Mouse (Mus musculus) frontal cortex, postnatal 10 days (tissue): ENCODE measurements around the gene Atox1.
A peak's percentile ranks its signal among the peaks of the same experiment; 100 is the strongest.

ENCODE experiments used
- DNase-seq, 2 experiments: peaks; one replicate each; pipeline ENCODE4 v3.0.0; 2022; ENCODE audit warnings: low spot score in 2 of 2, mixed read lengths in 1 of 2

The Atox1 gene

GRCm38 (mm10) chr11:55461019-55461645 is at the start of gene Atox1:
TSS of gene Atox1 (minus strand) at chr11:55461239.
- DNase-seq = peak; percentile 92 to 93

DNA sequence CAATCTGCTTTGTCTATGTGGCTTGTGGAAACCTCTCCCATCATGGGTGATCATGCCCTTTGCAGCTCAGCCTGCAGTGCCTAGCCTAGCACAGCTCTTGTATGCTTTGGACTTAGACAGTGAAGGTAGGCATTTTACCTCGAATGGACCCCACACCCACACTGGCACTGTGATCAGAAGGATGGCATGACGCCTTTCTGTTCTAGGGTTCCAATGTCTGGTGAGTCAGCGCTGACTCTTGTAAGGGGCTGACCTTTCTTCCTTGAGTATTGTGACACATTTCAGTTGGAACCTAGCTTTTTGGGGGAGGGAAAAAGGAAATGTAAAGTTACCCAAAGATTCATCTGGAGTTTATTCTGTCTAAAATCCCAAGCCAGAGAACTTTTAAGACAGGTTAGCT is 44.4 kb upstream of the Atox1 start:
- no peak for DNase-seq

- DNase-seq = no peak
Observed at GRCm38 (mm10) chr11:55502886-55503285, 41.8 kb upstream of the Atox1 start.

DNA sequence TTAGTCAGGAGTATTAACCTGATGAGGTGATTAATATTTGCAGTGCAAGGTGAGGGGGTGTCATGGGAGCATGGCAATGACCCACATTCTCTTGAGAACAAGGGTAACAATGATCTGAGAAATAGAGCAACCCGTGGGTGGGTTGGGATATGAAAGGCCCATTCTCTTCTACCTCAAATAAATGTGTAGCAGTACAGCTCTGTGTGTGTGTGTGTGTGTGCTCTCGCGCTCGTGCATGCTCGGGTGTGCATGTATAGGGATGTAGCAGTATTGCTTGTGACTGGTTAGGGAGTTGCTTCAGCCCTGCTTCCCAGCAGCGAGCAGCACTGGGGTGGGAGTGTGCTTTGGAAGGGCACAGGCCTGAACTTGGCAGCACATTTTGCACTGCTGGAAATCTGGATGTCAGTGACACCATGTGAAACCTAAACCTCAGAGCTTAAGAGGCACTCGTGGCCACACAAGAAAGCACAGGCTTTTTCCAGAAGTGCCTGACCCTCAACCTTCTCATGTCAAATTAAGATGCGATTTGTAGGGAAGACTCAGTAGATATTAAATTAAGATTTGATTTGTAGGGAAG is 41.0 kb upstream of the Atox1 start:
- DNase-seq = no peak

- peak in 1 of 2 experiments; percentile 24 for DNase-seq
Observed at GRCm38 (mm10) chr11:55497885-55498284, 36.8 kb upstream of the Atox1 start.

DNA sequence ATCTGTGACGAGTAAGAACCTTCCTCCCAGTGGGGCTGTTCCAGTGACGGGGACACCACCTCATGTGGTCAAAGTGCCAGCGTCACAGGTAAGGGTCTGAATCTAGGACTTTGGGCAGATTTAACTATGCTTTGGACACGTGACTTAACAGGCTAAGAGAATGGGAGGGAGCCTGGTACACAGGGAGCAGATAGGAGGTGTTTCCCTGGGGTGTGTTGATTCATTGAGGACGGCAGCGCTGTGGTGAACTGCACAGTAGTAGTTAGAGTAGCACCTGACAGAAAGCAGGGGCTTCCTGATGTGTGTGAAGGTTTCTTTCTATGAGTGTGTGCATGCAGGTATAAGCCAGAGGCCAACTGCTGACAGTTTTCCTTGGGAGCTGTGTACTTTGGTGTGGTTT is 35.1 kb upstream of the Atox1 start:
- DNase-seq = no peak

- DNase-seq = no peak
Observed at GRCm38 (mm10) chr11:55485443-55485842, 24.4 kb upstream of the Atox1 start.

DNA sequence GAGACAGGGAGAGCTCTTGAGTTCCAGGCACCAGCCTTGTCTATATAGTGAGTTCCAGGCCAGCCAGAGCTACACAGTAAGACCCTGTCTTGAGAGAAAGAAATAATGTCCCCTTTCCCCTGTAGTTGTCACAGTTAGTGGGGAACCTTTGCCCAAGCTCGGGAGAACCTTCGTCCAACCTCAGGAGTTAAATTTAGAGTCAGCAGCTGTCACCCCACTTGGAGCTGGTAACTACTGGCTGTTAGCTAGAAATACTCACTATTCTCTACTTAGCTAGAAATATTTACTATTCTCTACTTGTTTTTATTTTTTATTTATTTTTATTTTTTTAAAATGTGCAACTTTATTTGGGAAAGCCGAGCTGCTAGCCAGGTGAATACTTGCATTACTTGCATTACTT is 12.2 kb upstream of the Atox1 start:
- DNase-seq = no peak

DNA sequence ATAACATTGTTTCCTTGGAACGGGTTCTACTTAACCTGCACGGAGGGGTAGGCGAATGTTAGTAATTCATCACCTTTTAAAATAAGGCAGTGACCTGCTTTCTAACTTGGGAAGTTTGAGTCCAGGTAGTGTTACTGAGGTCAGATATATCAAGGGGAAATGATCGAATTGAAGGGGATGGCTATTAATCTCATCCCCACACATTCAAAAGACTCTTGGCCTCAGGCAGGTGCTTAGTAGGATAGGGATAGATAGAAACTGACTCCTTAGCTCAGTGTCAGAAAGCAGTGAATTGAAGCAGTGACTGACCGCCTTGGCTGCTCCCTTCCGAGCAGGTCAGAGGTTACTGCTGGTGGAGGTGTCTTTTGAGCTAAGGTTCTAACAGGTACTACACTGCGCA is 10.4 kb upstream of the Atox1 start:
- DNase-seq = no peak

- DNase-seq = no peak
Observed at GRCm38 (mm10) chr11:55470761-55471160, 9.7 kb upstream of the Atox1 start.

DNA sequence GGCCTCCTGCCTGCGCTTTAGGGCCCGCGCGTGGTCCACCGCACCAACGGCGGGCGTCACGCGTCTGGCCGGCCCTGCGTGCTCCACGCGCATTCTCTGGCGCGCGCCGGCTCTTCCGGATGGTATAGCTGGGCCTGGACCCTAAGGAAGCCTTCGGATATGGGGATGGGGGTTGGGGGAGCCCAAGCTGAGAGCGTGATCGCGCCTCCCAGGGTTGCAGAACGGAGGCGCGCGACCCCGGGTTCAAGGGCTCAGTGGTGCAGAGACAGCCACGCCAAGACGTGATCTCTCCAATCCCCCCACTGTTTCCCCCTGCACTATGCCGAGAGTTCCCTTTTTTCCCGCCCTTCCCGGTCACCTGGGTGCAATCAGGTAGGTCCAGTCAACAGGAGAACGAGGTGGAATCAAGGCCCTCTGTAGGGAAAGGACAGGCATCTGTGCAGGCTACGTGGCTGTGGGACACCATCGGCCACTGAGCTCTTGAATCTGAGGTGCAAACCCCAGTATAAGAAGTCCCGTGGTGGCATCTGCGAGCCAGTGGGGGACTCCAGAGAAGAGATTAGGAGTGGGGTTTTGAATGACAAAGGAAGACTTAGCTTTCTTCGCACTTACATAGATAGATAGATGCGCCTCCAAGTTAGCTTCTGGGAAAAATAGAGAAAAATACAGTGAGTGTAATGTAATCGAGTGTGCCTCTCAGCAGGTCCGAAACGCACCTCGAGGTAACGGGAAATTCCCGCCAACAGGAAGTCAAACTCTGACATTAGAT is 9.1 kb upstream of the Atox1 start:
- DNase-seq = no peak

GRCm38 (mm10) chr11:55469048-55469843 is 8.2 kb upstream of the Atox1 start, which contains the start of gene G3bp1:
TSS of gene G3bp1 (plus strand) at chr11:55469685.
- peak; percentile 100 for DNase-seq

GRCm38 (mm10) chr11:55468611-55469047 is 7.6 kb upstream of the Atox1 start:
- no peak for DNase-seq

DNA sequence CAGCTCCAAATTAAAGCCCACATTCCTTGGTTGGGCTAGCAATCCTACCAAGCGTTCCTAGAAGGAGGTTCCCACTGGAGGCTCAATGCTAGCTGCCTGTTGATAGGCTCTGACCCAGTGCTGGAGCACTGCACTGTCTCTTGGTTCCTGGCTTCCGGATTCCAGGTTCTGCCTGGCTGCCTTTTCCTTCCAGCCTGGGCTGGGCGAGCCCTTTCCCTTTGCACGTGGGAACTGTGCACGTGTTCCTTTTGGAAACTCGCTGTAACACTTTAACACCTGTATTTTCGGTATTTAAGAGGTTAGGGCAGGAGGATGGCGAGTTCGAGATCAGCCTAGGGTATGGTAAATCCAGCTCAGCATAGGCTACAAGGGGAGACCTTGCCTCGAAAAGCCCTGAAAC is 7.0 kb upstream of the Atox1 start:
- DNase-seq = no peak

DNA sequence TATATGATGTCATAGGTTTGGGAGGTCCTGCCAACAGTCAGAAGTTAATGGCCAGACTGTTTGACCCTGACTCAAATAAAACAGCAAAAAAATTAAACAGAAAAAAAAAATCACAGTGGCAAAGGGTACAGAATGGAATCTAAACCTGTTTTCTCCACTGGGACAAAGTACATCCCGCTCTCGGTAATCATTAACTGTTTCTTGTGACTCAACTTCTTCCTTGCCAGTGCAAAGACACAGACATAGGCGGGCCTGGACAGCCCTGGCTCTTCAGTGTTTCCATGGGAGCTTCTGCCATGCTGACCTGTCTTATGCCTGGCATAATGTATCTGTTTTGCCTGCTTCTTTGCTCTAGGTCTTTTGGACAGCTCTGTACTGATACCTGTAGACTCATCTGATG is 4.1 kb upstream of the Atox1 start:
- no peak for DNase-seq

DNA sequence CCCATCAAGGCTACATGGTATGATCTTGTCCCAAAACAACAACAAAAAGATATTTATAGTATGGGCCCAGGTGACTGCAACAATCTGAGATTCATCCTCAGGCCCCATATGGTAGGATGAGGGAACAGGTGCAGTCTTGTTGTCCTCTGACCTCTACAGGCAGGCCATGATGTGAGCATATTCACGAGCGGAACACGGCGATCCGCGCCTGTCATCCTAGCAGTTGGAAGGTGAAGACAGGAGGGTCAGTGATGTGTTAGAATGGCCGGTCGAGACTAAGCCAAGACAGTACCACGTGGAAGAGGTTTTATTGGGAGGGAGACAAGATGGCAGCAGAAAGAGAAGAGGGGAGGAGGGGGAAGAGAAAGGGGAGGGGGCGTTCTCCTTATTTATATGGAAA is 3.7 kb upstream of the Atox1 start:
- DNase-seq = no peak

DNA sequence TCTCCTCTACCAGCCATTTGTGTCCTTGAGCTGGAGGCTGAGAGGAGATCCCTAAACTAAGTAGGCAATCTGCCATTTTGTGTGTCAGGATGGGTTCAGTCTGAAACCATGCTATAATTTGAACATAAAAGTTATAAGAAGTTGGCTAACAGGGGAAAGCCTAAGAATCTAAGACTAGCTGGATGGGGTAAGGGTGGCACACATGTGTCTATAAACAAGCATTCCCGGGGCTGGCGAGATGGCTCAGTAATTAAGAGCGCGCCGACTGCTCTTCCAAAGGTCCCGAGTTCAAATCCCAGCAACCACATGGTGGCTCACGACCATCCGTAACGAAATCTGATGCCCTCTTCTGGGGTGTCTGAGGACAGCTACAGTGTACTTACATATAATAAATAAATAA is 1.1 kb upstream of the Atox1 start:
- no peak for DNase-seq

- no peak for DNase-seq
Observed at GRCm38 (mm10) chr11:55460559-55461018, 450 bp downstream of the Atox1 start.

GRCm38 (mm10) chr11:55459850-55460558 is 1.0 kb downstream of the Atox1 start:
- DNase-seq = no peak

DNA sequence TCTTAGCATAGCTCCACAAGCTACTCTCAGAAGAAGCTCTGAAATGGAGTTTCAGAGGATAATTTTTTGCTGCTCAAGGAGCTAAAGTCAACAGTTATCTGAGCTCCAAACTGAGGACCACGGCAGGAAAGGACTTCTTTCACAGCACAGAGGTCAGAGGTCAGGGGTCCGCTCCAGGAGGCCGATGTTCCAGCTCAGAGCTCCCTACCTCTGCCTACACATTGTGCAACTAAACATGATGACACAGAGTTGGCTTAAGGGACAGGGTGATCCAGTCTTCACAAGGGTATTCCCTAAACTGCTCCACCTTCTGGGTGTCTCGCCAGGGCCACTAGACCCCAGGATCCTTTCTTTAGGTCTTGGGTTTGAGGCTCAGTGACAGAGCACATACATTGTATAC is 2.5 kb downstream of the Atox1 start:
- no peak for DNase-seq

DNA sequence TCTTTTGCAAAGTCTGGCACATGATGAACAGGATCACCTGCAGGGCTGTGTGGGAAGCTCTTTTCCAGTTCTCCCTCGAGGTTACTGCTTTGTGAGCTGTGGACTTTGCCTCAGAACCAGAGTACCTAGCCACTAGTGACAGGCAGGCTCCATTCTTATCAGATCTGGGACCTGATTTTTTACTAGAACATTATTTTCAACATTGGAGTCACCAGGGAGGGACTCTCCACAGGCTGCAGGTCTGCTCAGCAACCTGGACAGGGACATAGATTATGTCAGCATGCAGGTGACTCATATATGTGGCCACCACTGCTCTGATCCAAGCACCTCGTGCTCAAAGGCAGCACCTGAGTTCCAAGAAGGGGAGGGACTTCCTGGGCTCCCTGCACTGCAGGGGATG is 5.9 kb downstream of the Atox1 start:
- no peak for DNase-seq
